Mouse (Mus musculus) olfactory bulb, adult 2 months (tissue): ENCODE measurements at regions not wholly inside any gene's neighbourhood (a gene's known extent, or its start where the extent isn't known, plus 50 kb on each side); places are given as distances from the start of the nearest gene placed in this dataset.

Source experiments
- CTCF ChIP-seq: fragments of 200-500 bp; IDR thresholded peaks from 2 replicates; pipeline ENCODE4 v1.5.1; 2012; ENCODE audit warnings: low read depth, mild to moderate bottlenecking, low read length, moderate library complexity; ENCODE audit not compliant: insufficient read depth
- POLR2A ChIP-seq: fragments of 200-500 bp; IDR thresholded peaks from 2 replicates; pipeline ENCODE4 v1.6.1; 2012; ENCODE audit warnings: mild to moderate bottlenecking, low read depth, low read length, moderate library complexity; ENCODE audit not compliant: insufficient read depth

GRCm38 (mm10) chr14:37279356-37279755, 144.3 kb upstream of the Ghitm start:
- no peak for TF ChIP-seq CTCF
- TF ChIP-seq POLR2A: no peak
